Mouse (Mus musculus): Measurements from ENCODE around the gene Hoxa5.

DNA sequence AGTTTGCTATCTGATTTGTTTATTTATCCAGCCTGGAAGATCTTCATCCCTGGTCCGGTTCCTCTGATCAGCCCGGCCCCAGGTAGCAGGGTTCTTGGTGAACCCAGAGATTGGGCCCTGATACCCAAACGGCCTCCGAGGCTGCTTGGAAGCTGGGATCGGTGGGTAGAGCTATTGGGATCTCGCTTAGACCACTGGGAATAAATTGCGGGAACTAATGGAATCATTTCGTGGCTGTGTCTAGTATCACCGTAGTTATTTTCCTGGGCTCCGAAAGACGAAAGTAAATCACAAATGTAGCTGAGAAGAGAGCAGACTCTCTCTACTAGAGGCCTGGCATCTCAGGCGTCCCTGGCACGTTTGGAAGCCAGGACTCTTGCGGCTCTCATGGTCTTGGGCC, 834 bp upstream of the Hoxa5 start:
- TF ChIP-seq CTCF (IDR thresholded peaks at IDR 0.05): no peak
- no peak for TF ChIP-seq POLR2A (IDR thresholded peaks at IDR 0.05; ENCODE audit: insufficient read depth, low read depth, low read length)
- TF ChIP-seq EP300 (IDR thresholded peaks at IDR 0.05; ENCODE audit: insufficient read depth, low read depth, low read length): no peak
